Mouse (Mus musculus): Measurements from ENCODE around the gene Fcrlb.

DNA sequence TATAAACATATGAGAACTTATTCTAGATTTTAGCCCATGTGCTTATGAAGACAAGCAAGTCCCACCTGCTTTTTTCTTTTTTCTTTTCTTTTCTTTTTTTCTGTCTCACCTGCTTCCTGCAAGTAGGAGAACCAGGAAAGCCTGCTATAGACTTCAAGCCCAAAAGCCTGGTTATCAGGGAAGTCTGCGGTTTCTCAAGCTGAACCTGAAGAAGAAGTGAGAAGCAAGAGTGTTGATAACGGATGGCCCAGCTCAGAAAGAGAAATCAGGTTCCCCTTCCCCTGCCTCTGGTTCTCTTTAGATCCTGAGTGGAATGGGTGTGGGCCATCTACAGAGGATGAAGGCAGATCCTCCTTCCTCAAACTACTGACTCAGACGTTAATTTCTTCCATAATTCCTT lies 19.3 kb upstream of the Fcrlb start:
- TF ChIP-seq CTCF (IDR thresholded peaks at IDR 0.05; ENCODE audit: low read depth) (no peak), EP300 (IDR thresholded peaks at IDR 0.05; ENCODE audit: low read depth) (no peak)

Measured in heart, postnatal 0 days (tissue).